Mouse (Mus musculus): ENCODE measurements around the gene Rora.

The Rora gene

GRCm38 (mm10) chr9:68947707-68948106 is 294.1 kb downstream of the Rora start:
- no peak for DNase-seq (ENCODE audit: extremely low spot score, low spot score)

- peak; percentile 43 for DNase-seq (ENCODE audit: extremely low spot score, low spot score)
These were observed 294.6 kb downstream of the Rora start for GRCm38 (mm10) chr9:68948141-68948540.

GRCm38 (mm10) chr9:68956210-68956874 is 302.8 kb downstream of the Rora start:
- DNase-seq (ENCODE audit: extremely low spot score, low spot score): no peak

DNA sequence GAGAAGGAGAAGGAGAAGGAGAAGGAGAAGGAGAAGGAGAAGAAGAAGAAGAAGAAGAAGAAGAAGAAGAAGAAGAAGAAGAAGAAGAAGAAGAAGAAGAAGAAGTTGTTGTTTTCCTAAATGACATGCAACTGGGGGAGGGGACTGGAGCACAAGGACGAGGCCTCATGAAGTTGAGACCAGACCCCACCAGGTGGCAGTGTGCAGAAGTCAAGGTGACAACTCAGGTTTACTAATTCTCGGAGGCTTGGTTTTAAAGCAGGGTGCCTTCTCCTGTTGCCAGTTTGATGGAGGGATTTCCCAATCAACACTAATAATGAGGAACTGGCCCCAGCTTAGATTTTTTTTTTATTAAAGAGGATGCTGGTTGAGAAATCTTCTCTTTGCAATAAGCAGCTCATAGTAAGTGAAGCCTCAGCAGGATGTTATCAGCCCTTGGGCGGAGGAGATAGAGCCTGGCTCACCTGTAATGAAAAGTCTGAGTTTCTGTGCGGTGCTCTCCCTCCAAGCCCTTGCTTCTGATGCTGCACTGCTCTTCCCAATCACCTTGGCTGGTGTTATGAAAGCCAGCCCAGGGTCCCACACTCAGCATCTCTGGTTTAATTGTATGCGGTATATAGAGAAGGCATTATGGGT is 303.5 kb downstream of the Rora start:
- peak; percentile 24 for DNase-seq (ENCODE audit: extremely low spot score, low spot score)

GRCm38 (mm10) chr9:68957793-68958192 is 304.2 kb downstream of the Rora start:
- no peak for DNase-seq (ENCODE audit: extremely low spot score, low spot score)

- no peak for DNase-seq (ENCODE audit: extremely low spot score, low spot score)
These were observed 305.3 kb downstream of the Rora start for GRCm38 (mm10) chr9:68958919-68959318.

- DNase-seq (ENCODE audit: extremely low spot score, low spot score): no peak
These were observed 310.3 kb downstream of the Rora start for GRCm38 (mm10) chr9:68963898-68964297.

GRCm38 (mm10) chr9:68966540-68966939 is 313.0 kb downstream of the Rora start:
- DNase-seq (ENCODE audit: extremely low spot score, low spot score): no peak

DNA sequence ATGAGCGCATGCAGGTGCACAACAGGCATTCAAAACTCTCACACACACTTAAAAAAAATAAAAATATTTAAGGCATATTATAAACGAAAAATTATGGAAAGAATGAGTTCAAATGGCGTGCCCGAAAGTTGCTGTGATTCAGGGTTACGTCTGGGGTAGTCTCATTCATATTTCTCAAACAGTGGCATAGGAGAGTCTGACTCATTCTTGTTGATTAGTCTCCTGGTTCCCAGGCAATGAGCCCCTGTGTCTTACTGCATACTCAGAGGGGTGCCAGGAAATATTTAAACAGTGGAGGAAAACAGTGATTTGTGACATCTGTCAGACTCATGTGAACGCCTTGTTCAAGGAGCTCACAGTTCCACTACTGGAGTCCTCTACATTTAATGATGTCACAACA is 316.5 kb downstream of the Rora start:
- DNase-seq (ENCODE audit: extremely low spot score, low spot score): no peak

- DNase-seq (ENCODE audit: extremely low spot score, low spot score): no peak
These were observed 318.7 kb downstream of the Rora start for GRCm38 (mm10) chr9:68972277-68972676.

- no peak for DNase-seq (ENCODE audit: extremely low spot score, low spot score)
These were observed 320.9 kb downstream of the Rora start for GRCm38 (mm10) chr9:68974517-68974916.

DNA sequence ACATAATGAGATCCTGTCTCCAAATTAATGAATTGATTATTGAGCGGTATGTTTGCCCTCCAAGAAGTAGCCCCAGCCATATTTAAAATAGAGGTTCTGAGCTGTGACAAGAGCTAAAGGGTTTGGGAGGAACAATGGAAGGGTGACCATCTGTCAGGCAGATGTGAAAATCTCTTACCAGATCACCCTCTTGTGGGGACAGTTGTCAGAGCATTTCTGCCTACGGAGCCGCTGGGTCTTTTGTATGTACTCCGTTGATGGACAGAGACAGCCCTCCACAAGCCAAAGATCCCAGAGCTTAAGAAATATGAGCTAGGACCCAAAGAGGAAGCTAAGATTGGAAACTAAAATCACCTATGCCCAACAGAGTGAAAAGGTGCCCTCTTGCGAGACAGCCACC is 322.6 kb downstream of the Rora start:
- no peak for DNase-seq (ENCODE audit: extremely low spot score, low spot score)

GRCm38 (mm10) chr9:68976851-68977250 is 323.3 kb downstream of the Rora start:
- no peak for DNase-seq (ENCODE audit: extremely low spot score, low spot score)

- DNase-seq (ENCODE audit: extremely low spot score, low spot score): no peak
These were observed 325.1 kb downstream of the Rora start for GRCm38 (mm10) chr9:68978656-68979055.

- no peak for DNase-seq (ENCODE audit: extremely low spot score, low spot score)
These were observed 326.5 kb downstream of the Rora start for GRCm38 (mm10) chr9:68980041-68980440.

DNA sequence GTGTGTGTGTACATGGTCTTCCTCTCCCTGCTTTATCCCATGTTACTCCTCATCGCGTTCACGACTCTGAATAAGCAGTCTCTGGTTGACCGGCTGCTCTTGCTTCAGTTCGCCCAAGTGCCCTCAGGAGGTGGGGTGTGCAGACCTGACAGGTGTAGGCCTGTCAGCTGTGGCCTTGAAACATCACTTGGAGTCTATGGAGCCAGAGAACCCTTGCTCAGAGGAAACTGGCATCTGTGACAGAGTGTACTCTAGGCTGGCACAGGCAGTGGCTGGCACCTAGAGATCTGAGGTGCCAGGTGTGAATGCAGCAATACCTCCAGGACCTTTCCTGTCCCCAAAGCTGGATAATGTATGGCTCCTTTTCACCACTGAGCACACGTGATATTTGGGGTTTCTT is 331.5 kb downstream of the Rora start:
- DNase-seq (ENCODE audit: extremely low spot score, low spot score): no peak

DNA sequence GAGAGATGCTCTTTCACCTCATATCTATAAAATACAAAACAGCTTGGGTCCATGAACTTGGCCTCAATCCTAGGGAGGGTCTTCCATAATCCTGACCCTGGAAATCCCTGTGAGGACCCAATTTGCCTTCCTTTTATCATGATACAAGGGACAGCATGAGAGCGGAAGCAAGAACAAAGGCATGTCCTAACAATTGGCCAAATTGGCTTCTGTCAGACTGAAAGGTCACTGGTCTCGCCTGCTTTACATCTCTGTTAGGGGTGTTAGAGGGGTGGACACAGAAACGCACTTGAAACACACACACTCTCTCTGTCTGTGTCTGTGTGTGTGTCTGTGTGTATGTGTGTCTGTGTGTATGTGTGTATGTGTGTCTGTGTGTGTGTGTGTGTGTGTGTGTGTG is 332.2 kb downstream of the Rora start:
- DNase-seq (ENCODE audit: extremely low spot score, low spot score): no peak

- no peak for DNase-seq (ENCODE audit: extremely low spot score, low spot score)
These were observed 333.9 kb downstream of the Rora start for GRCm38 (mm10) chr9:68987290-68988042.

- no peak for DNase-seq (ENCODE audit: extremely low spot score, low spot score)
These were observed 334.8 kb downstream of the Rora start for GRCm38 (mm10) chr9:68988162-68988911.

- no peak for DNase-seq (ENCODE audit: extremely low spot score, low spot score)
These were observed 336.4 kb downstream of the Rora start for GRCm38 (mm10) chr9:68989885-68990449.

DNA sequence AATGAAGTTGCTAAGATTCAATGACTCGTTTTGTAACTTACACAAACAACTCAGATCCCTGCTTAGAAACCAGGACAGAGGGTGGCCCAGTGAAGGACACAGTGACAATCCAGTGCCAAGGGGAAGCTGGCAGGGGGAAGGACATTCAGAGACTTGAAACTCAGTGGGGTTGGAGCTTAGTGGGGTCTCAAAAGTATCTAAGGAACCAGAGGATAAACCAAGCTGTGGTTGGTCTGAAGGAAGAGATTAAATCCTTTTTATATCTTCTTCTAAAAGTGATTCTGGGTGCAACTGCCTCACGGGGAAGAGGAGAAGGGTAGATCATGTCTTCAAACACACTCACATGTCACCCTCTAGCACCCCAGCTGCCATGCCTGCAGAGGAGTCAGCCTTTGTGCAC is 340.3 kb downstream of the Rora start:
- DNase-seq (ENCODE audit: extremely low spot score, low spot score): no peak
